Mouse (Mus musculus) embryonic stem cell, embryonic (primary cell): ENCODE results near the gene Rnf220.

Experiments
- CTCF ChIA-PET, 4 experiments: fragments of 300-600 bp in 2 of 4; fragments of 350-600 bp in 2 of 4; sonication (Branson Sonifier 250); formaldehyde crosslinking; loops; one replicate each; lab custom pipeline; 2022; ENCODE audit warnings: inconsistent platforms in 2 of 4; lab: Charles Lee
- POLR2A ChIA-PET, 4 experiments: fragments of 300-600 bp in 2 of 4; fragments of 350-600 bp in 2 of 4; sonication (Branson Sonifier 250); formaldehyde crosslinking; loops; one replicate each; lab custom pipeline; 2022; ENCODE audit warnings: antibody characterized with exemption in 4 of 4, inconsistent platforms in 1 of 4; lab: Charles Lee

Gene Rnf220

DNA sequence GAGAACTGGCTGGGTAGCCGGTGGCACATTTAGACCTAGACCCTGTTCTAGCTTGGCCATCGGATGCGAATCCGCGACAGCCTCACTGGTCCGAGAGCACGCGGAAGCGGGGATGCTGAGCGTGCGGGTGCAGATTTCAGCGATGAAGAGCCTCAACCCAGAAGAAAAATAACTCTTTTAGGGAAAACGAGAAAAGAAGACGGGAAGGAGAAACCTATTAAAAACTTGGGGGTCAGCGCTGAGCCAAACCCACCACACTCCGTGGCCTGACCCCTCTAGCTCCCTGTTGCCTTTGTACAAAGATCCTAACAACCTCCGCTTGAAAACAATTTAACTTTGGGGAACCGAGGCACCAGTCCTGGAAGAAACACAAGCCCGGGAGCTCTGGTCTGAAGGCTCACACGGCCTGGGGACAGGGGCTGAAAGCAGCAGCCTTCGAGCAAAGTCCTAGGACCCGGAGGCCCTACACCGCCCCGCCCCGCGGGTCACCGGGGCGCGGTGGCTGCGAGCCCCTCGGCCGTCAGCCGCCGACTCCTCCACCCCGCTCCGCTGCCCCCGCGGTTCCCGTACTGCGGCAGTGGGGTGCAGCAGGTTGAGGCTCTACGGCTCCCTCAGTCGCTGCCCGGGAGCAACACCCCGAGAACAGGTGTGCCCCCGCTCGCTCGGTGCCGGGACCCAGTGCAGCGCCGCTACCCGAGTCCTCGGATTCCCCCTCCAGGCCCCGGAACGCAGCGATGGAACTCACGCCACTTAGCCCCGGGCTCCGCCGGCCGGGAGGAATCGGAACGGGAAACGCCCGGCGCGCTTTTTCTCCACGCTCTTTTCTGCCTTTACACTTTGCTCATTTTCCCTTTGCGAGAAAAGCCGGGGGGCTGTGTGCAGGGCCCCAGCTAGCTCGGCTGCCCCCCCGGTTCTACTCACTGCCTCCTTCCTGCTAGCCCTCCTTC is 2.7 kb downstream of the Rnf220 start:
- POLR2A ChIA-PET: interaction anchor here in 3 of 4 experiments (0.6 to 3.3 kb wide), 26 partner anchors 9 to 1800 kb away, joined by 3 to 11 read pairs (median 5); partner anchors contain the start of genes Eri3 (in 1 of the 3) and Ybx1 (in 1 of the 3)
- CTCF ChIA-PET: interaction anchor here in 3 of 4 experiments (0.5 to 2.5 kb wide), 7 partner anchors 8 to 1618 kb away, joined by 3 to 14 read pairs (median 3); no protein-coding TSS in a partner anchor

GRCm38 (mm10) chr4:117493161-117493568 is 3.7 kb downstream of the Rnf220 start:
- ChIA-PET CTCF (interaction anchor here in 2 of 4 experiments (0.6 to 0.8 kb wide), 2 partner anchors 137 to 150 kb away, joined by 4 to 8 read pairs; no protein-coding TSS in a partner anchor), POLR2A (interaction anchor here in 3 of 4 experiments (0.6 to 3.3 kb wide), 10 partner anchors 8 to 212 kb away, joined by 3 to 10 read pairs (median 4); no protein-coding TSS in a partner anchor)

DNA sequence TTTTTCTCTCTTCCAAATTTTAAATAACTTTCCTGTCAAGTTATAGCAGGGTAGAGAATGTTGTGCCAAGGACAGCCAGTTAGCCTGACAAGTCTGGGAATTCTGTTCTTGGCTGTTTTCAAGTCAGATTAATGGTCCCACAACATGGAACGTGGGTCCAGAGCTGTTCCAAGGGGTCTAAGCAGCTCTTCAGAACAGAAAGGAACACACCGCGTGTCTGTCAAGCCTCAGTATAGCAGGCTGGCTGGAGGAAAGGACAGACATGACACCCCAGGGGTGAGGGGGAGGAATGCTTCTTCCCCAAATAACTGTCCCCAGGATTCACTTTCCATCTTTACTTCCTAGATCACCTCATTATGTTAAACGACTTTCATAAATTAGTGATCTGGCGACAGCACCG is 5.0 kb downstream of the Rnf220 start:
- ChIA-PET CTCF (no interaction called here), POLR2A (no interaction called here)

DNA sequence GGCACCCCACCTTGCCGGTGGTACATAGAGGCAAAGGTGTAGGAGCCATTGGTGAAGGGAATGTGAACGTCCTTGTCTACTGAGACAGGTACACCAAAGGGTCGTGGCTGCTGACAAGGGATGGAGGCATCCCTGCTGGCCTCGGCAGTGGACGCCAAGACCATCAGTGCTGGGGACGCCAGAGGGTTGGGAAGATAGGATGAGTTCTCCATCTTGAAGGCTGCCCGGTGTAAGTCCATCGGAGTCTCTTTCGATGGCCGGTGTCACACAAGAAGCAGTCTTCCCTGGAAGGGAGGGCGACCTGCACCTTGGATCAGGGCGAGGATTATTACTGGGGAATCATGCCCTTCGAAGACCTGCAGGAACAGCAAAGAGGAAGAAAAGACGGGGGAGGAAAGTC is 6.9 kb downstream of the Rnf220 start:
- ChIA-PET CTCF (no interaction called here), POLR2A (interaction anchor here in 2 of 4 experiments (0.6 to 1.0 kb wide), 3 partner anchors 8 to 98 kb away, joined by 3 read pairs; no protein-coding TSS in a partner anchor)

DNA sequence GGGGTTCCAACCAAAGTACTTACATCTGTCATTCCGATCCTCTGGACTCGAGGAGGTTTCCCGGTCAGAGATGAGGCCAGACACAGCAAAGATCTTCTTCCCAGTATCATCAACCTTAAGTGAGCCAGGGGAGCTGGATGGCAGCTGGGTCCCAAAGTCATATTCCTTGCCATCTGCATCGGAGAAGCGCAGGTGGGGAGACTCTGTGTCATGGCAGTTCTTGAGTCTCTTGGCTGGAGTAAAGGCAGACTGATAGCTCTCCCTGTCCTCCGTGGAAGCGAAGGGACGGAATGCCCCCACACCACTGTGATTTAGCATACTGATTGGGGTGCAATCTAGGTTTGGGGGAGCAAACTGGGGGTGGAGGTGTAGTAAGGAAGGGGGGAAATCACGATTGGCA is 7.3 kb downstream of the Rnf220 start:
- CTCF ChIA-PET: no interaction called here
- POLR2A ChIA-PET: interaction anchor here in 2 of 4 experiments (0.6 to 1.4 kb wide), 3 partner anchors 25 to 98 kb away, joined by 3 read pairs; no protein-coding TSS in a partner anchor

- POLR2A ChIA-PET: interaction anchor here in 1 of 4 experiments (1.4 kb wide), 2 partner anchors 8 to 184 kb away, joined by 3 to 6 read pairs; no protein-coding TSS in a partner anchor
- CTCF ChIA-PET: interaction anchor here in 1 of 4 experiments (1.1 kb wide), 1 partner anchor 72 kb away, joined by 3 read pairs; no protein-coding TSS in a partner anchor
Observed at GRCm38 (mm10) chr4:117487471-117487870, 9.4 kb downstream of the Rnf220 start.

GRCm38 (mm10) chr4:117486188-117486587 is 10.7 kb downstream of the Rnf220 start:
- ChIA-PET POLR2A (interaction anchor here in 3 of 4 experiments (0.6 to 1.7 kb wide), 6 partner anchors 7 to 75 kb away, joined by 3 to 8 read pairs (median 4); no protein-coding TSS in a partner anchor), CTCF (no interaction called here)

DNA sequence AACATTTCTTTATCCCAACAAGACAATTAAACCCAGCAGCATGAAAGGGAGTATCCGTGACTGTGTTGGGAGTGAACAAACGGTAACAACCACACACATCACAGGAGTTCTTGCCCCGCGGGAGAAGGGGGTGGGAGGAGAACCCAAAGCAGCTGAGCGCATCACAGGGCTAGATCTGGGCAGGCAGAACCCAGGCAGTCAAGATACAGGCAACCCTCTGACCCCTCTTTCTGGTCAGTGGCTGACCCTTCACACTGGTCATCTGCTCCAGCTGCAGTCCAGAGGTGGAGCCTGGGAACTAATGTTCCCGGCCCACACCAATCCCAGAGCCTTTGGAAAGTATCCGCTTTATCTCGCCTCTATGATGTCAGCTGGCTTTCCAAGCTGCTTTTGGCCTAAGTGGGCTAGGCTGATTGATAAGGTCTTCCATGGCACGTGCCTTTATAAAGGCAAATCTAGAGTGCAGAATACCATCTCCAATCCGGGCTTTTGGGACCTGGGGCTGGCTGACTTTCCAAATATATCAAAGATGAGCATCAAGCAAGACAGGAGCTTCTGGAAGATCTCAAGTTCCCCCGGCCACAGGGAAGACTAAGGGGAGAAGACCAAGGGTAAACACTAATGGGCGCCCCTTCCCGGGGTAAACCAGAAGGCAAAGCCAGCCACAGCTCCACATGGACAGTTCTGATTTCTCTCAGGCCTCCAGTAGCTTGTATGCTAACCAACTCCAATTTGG is 11.6 kb downstream of the Rnf220 start:
- POLR2A ChIA-PET: interaction anchor here in 3 of 4 experiments (0.5 to 1.9 kb wide), 16 partner anchors 8 to 369 kb away, joined by 3 to 10 read pairs (median 3); partner anchors contain the start of gene Eri3 (in 1 of the 3)
- CTCF ChIA-PET: interaction anchor here in 1 of 4 experiments (0.9 to 1.0 kb wide), 3 partner anchors 10 to 96 kb away, joined by 3 read pairs; no protein-coding TSS in a partner anchor

- POLR2A ChIA-PET: interaction anchor here in 3 of 4 experiments (0.5 to 1.9 kb wide), 13 partner anchors 9 to 369 kb away, joined by 3 to 10 read pairs (median 3); partner anchors contain the start of gene Eri3 (in 1 of the 3)
- CTCF ChIA-PET: interaction anchor here in 1 of 4 experiments (0.9 to 1.0 kb wide), 2 partner anchors 11 to 95 kb away, joined by 3 read pairs; no protein-coding TSS in a partner anchor
Observed at GRCm38 (mm10) chr4:117484256-117485044, 12.4 kb downstream of the Rnf220 start.

- CTCF ChIA-PET: no interaction called here
- POLR2A ChIA-PET: interaction anchor here in 2 of 4 experiments (0.6 to 1.9 kb wide), 3 partner anchors 11 to 280 kb away, joined by 3 to 10 read pairs (median 3); no protein-coding TSS in a partner anchor
Observed at GRCm38 (mm10) chr4:117483931-117484255, 13.0 kb downstream of the Rnf220 start.

DNA sequence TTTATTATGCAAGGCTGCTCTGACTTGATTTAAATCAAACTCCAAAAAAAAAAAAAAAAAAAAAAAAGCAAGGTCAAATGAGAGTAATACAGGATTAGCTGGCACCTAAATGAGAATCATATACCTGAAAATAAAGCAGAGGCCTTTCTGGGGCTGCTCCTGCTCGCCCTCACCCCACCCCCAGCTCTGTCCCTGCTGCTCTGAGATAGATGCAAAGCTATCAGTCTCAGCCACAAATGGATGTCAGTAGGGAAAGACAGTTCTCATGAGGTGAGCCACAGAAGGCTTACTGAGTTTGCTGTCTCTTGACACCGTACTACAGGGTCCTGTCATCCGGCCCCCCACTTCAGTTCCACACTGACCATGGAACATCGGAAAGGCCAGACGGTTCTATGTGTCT is 14.7 kb downstream of the Rnf220 start:
- ChIA-PET CTCF (interaction anchor here in 3 of 4 experiments (0.6 to 0.7 kb wide), 6 partner anchors 10 to 332 kb away, joined by 3 to 12 read pairs (median 5); no protein-coding TSS in a partner anchor), POLR2A (interaction anchor here (0.6 to 1.7 kb wide), 21 partner anchors 8 to 985 kb away, joined by 3 to 16 read pairs (median 3); partner anchors contain the start of genes Eri3 (in 1 of the 4) and Rnf220 (in 1 of the 4))

- ChIA-PET POLR2A (interaction anchor here in 2 of 4 experiments (0.6 to 1.7 kb wide), 5 partner anchors 13 to 150 kb away, joined by 3 to 16 read pairs (median 3); no protein-coding TSS in a partner anchor), CTCF (interaction anchor here in 1 of 4 experiments (0.7 kb wide), 1 partner anchor 14 kb away, joined by 3 read pairs; no protein-coding TSS in a partner anchor)
Observed at GRCm38 (mm10) chr4:117480611-117481445, 16.0 kb downstream of the Rnf220 start.

DNA sequence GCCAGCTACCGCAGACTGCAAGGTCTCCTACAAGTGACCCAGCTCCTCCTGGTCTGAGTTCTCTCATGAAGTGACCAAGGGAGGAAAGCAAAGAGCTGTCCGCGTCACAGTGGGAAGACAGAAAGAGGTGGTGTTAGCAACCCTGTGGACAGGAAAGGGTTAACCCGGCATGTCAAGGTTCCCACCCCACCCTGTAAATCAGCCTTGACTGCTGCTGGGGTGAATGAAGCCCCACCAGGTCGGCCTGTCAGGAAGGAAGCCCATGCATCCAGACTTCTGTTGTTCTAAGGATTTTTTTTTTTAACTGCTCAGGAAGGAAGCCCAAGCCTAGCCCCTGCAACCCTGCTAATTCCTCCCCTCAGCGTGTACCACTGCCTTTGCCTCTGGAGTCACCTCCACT is 16.9 kb downstream of the Rnf220 start:
- CTCF ChIA-PET: interaction anchor here in 2 of 4 experiments (0.6 to 0.7 kb wide), 2 partner anchors 13 to 99 kb away, joined by 3 read pairs; no protein-coding TSS in a partner anchor
- POLR2A ChIA-PET: interaction anchor here in 2 of 4 experiments (0.7 to 1.4 kb wide), 4 partner anchors 12 to 149 kb away, joined by 3 read pairs; no protein-coding TSS in a partner anchor

DNA sequence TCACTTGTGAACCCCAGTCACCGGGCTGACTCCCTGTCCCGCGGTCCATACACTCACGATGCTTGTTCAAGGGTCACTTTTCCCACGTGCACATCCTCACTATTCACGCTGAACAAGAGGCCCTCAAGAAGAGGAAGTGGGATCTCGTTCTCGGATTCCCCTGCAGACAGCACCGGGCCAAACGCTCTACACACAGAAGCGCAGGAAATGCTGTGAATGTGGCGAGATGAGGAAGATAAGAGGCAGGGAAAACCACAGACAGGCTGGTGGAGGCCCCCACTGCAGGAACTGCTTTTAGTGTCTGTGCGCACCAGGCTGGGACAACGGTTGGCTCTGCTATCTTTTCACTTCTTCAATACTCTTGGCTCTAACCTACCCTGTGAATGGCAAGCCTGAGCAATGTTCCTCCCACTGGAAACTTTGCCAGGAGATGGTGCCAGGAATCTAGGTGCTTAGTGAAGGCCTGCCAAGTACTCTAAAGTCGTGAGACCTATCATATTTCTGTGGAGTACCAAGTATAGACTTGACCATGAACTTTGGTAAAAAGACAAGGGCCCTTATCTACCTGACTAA is 18.7 kb downstream of the Rnf220 start:
- ChIA-PET CTCF (interaction anchor here in 1 of 4 experiments (0.6 kb wide), 1 partner anchor 186 kb away, joined by 7 read pairs; no protein-coding TSS in a partner anchor), POLR2A (no interaction called here)

- ChIA-PET POLR2A (no interaction called here), CTCF (interaction anchor here in 1 of 4 experiments (0.6 kb wide), 1 partner anchor 187 kb away, joined by 7 read pairs; no protein-coding TSS in a partner anchor)
Observed at GRCm38 (mm10) chr4:117477401-117477800, 19.5 kb downstream of the Rnf220 start.

GRCm38 (mm10) chr4:117476777-117477176 is 20.1 kb downstream of the Rnf220 start:
- ChIA-PET CTCF (no interaction called here), POLR2A (no interaction called here)
